Mouse (Mus musculus): ENCODE measurements at regions not wholly inside any gene's neighbourhood (a gene's known extent, or its start where the extent isn't known, plus 50 kb on each side); places are given as distances from the start of the nearest gene placed in this dataset.

- no peak for DNase-seq (ENCODE audit: low spot score)
These were observed 250.1 kb upstream of the Nmur2 start for GRCm38 (mm10) chr11:56290651-56291578.

DNA sequence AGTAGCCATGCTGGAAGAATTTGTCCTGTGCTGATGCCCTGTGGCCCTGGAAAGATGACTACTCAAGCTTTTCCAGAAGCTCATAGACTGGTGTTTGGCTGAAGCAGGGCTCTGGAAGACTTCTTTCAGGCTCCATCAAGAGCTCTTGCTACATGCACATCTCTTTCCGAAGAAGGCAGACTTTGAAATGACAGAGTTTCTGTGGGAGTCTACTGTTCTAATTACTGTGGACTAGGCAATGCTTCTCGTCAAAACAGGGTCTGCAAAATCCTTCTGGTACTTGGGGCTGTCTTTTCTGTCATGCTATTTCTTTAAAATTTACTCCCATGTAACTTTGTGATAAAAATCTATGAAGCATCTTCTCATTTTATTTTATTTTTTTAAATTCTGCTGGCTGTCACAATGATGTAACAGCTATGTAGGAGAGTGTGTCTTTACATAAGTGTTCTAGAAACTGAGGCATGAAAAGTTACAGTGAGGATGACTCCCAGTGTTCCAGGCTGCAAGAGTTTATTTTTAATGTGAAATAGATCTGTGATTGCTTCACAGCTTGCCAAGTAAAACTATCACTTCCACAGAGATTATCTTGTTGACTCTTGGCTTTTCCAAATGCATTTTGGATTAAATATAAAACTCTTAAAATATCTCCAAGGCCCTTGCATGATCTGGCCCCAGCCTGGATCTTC, 244.9 kb upstream of the Nmur2 start:
- DNase-seq (ENCODE audit: low spot score) = no peak

DNA sequence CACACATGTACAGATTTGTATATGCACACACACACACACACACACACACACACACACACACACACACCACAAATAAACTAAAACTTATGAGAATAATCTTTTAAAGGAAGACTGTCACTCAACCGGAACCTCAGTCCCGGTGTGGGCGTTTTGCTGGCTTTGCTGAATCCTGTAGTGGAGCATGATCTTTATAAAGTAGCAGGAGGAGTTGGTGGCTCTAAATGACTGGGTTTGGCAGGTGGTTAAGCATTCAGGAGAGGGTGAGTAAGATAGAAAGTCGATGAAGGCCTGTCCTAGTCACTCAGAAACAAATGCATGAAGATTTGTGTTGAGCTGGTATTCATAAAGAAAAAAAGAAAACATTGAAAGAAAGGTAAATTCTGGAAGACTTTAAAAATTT, 240.4 kb upstream of the Nmur2 start:
- DNase-seq (ENCODE audit: low spot score) = no peak

DNA sequence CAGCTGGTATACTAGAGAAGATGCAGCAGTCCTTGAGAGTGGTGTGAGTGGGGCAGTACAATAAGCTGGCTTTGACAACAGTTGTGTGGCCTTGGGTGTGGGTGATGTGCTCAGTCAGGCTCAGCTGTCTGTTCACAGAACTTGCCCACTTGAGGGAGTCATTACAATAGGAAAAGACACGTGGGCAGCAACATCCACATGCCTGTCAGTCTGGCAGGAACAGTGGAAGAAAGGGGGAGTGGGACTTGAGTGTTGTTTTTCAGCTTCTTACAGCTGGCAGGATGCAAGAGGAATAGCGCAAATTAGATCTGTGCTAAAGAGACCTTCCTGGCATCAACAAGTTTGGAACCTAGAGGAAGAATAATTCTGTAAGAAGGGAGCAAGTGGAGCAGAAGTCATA, 239.4 kb upstream of the Nmur2 start:
- no peak for DNase-seq (ENCODE audit: low spot score)

GRCm38 (mm10) chr11:56269915-56270493, 229.2 kb upstream of the Nmur2 start:
- peak; percentile 16 for DNase-seq (ENCODE audit: low spot score)

DNA sequence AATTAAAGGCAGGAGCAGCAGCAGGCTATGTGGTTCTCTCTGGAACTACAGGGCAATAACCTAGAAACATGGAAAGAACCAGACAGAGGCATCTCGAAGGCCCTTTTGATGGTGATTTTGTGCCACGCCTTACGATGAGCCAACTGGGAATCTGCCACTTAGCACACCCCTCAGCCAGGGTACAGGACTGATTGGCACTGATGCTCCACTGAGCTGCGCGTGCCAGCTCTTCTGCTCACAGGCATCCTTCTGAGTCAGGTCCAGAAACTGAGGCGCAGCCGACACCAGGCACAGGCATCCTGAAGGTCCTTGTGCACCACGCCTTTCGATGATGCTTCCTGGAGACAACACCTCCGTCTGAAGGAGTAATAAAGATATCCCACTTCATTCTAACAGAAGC, 221.9 kb upstream of the Nmur2 start:
- DNase-seq (ENCODE audit: low spot score) = no peak

- DNase-seq (ENCODE audit: low spot score) = no peak
These were observed 215.5 kb upstream of the Nmur2 start for GRCm38 (mm10) chr11:56256356-56256755.

GRCm38 (mm10) chr11:56254437-56254836, 213.6 kb upstream of the Nmur2 start:
- no peak for DNase-seq (ENCODE audit: low spot score)

GRCm38 (mm10) chr11:56247333-56247823, 206.6 kb upstream of the Nmur2 start:
- DNase-seq (ENCODE audit: low spot score) = no peak

GRCm38 (mm10) chr11:56246549-56247332, 205.9 kb upstream of the Nmur2 start:
- peak; percentile 72 for DNase-seq (ENCODE audit: low spot score)

DNA sequence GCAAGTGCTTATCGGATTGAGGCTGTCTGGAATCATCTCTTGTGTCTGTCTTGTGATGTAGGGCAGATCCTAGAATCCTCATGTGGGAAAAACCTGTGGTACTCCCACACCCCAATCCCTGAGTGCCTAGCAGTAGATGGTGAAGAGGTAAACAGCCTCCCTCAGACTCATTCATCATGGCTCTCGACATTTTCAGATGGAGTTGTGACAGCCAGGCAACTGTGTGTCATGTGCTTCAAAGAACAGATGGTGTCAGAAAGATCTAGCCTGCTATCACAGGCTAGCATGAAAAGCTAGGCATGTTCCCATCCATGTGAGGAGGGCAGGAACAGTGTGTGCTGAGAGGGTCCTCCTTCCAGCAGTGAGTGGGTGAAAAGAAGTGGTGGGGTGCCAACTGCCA, 204.1 kb upstream of the Nmur2 start:
- no peak for DNase-seq (ENCODE audit: low spot score)

GRCm38 (mm10) chr11:56243447-56243846, 202.6 kb upstream of the Nmur2 start:
- no peak for DNase-seq (ENCODE audit: low spot score)

- no peak for DNase-seq (ENCODE audit: low spot score)
These were observed 197.9 kb upstream of the Nmur2 start for GRCm38 (mm10) chr11:56238745-56239144.

DNA sequence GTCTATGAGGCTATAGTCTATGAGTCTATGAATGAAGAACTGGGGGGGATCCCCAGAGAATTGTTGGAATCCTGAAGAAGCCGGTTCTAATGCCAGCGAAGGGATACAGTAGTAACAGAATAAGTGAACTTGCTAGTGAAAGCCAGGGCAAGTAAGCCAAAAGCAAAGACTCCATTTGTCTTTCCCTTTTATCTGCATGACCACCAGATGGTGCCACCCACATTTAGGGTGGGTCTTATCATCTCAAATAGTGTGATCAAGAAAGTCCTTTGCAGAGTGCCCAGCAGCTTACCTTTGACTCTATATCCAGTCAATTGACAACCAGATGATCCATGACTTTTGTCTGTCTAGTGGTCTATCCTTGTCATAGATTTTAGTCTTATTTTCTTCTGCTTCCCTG, 184.2 kb upstream of the Nmur2 start:
- no peak for DNase-seq (ENCODE audit: low spot score)

- no peak for DNase-seq (ENCODE audit: low spot score)
These were observed 174.9 kb upstream of the Nmur2 start for GRCm38 (mm10) chr11:56215706-56216105.

DNA sequence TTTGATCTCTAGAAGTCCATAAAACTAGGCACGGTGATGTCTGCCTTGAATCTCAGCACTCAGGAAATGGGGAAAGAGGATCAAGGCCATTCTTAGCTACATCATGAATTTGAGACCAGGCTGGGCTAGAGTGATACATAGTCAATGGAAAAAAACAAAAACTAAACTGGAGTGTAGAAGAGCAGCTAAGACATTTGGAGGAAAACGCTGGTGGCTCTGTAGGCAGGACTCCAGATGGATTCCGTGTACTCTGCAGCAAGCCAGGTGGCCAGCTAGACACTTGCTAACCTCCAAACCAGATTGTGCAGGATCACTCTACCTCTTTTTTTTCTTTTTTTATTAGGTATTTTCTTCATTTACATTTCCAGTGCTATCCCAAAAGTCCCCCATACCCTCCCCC, 161.0 kb upstream of the Nmur2 start:
- DNase-seq (ENCODE audit: low spot score) = no peak

DNA sequence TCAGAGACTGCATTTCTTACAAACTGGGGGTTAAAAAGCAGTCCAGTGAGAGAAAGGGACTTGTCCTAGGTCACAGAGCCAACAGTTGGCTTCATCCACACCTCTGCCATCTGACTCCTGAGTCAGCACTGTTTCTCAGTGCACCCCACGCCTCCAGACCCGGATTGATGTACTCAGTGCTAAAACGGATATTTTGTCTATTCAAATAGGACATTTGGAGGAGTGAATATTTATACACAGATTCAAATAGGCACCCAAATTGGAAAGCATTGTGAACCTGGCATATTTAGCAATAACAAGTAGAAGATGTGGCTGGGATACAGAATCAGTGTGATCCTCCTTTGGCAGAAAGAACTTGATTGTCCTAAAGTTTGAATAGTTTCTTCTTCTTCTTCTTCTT, 154.5 kb upstream of the Nmur2 start:
- DNase-seq (ENCODE audit: low spot score) = no peak

DNA sequence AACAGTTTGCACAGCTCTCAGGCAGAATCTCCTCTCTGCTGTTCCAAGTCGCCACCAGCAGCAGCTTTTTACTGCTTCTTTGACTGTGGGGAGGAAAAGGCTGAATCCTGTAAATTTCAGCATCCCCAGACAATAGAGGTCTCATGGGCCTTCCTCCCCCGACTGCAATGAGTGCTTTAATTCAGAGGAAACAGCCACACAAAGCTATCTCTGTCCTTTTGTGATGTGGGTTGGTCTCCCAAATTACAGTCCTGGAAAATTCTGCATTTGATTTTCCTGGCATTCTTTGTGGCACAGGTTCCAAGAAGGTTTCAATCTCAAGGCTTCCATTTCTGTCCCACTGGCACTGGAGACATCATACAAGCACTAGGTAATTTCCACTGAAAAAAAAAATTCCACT, 152.6 kb upstream of the Nmur2 start:
- DNase-seq (ENCODE audit: low spot score) = no peak

- DNase-seq (ENCODE audit: low spot score) = no peak
These were observed 133.1 kb upstream of the Nmur2 start for GRCm38 (mm10) chr11:56173895-56174294.

GRCm38 (mm10) chr11:56173246-56173645, 132.4 kb upstream of the Nmur2 start:
- no peak for DNase-seq (ENCODE audit: low spot score)

DNA sequence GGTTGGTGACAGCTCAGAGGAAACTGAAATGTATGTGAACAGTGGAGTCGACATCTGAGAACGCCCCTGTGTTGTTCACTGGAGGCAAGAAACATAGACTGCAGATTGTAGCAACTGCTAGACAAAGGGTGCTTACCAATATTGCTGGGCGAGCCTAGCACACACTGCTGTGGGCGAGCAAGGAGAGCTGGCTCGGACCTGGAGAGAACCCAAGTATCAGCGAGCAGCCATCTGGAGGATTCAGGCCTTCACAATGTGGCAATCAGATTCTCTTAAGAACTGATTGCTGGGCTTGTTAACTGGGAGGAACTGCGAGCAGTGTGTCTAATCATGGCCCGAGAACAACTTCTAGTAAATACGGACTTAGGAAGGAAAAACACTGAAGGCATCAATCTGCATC, 128.8 kb upstream of the Nmur2 start:
- no peak for DNase-seq (ENCODE audit: low spot score)

GRCm38 (mm10) chr11:56166849-56167248, 126.0 kb upstream of the Nmur2 start:
- DNase-seq (ENCODE audit: low spot score) = no peak

Data from embryo, embryonic 10 days (tissue).